Mouse (Mus musculus): ENCODE data around the gene Tas2r135. TPM values are rescaled to one million over a fixed set of nuclear protein-coding genes. Genes with fewer than 3 reads are reported as not detected.

The Tas2r135 gene
- polyA plus RNA-seq (2016; fragmentation: Nextera tagmentation; extraction: Ambion mirVana), result not detected in 2 replicates

DNA sequence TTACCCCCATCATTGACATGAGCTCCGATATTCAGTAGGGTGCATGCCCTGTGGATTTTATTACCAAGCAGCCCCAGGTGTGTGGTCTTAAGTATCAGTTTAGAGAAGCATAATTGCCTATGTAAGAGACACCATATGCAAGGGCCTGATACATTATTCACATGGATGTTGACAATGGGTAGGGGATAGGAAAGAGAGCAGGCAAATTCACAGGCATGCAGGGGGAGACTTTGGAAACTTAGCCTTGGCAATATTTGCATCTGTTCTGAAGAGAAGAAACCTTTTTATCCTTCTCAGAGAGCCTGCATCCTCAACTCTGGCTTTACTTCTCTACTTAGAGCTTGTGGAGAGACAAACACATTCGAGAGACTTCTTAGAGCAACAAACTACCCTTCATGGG, at the start of gene Tas2r135:
Tas2r135 (plus strand) TSS at position 301 of the 400 bp plus-strand sequence.
- WGBS, result 93% methylated on average over 2 of the region's 2 CpGs
- H3K9me3 ChIP-seq, result no peaks in the 10 kb centered on the region
- H3K4me1 ChIP-seq, result 0 out of 2 replicates have a peak, but pooled peaks cover 7% of the 10 kb centered on the region
- H3K27ac ChIP-seq (replicated peaks), result no peak within 1 kb of the TSS
- H3K36me3 ChIP-seq (replicated peaks), result no peaks in the 10 kb centered on the region
- no peak for DNase-seq (ENCODE audit: low spot score)
- H3K27me3 ChIP-seq (replicated peaks; ENCODE audit: low read depth, poor library complexity, severe bottlenecking), result no peaks in the 10 kb centered on the region
- H3K4me3 ChIP-seq, result no peak within 1 kb of the TSS

DNA sequence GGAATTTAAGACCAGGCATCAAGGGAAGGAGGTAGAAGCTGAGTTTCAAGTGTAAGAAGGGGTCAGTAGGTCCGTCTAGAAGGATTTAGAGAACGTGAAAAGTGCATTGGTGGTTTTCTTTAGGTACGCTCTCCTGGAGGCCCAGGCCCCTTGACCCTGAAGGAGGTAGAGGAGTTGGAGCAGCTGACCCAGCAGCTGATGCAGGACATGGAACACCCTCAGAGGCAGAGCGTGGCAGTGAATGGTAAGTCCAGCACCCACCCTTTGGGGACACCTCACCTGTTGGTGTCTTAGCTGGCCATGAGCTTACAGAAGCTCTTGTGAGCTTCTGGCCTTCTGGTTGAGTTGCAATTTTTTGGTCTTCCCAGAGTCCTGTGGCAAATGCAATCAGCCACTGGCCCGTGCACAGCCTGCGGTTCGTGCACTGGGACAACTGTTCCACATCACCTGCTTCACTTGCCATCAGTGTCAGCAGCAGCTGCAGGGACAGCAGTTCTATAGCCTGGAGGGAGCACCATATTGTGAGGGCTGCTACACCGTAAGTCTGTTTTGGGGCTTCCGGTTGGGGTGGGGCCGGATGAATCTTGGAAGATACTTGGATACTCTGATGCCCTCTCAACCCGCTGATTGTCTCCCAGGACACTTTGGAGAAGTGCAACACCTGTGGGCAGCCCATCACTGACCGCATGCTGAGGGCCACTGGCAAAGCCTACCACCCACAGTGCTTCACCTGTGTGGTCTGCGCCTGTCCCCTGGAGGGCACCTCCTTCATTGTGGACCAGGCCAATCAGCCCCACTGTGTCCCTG, 49.2 kb upstream of the Tas2r135 start:
- Histone ChIP-seq H3K4me1 (peaks cover 27% of the 10 kb centered on the region), H3K36me3 (replicated peaks) (peaks cover 100% of the 10 kb centered on the region)
- 94% methylated on average over 13 of the region's 13 CpGs for WGBS

DNA sequence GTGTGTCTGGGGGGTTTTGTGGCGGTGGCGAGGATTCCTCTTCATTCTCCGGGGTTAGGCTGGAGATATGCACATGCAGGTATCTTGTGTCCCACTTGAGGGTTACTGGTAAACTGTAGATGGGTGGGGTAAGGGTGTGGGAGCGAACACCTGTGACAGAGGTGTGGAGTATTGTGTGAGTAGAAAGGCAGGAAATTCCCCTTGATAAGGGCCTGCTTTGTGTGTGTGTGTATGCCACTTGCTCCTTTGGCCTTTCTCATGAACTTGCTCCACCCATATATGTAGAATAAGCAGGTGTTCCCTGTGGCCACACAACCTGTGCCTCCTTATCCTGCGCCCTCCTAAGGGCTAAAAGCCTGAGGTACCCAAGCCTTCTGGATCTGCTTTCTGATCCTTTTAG, 48.3 kb upstream of the Tas2r135 start:
- H3K36me3 ChIP-seq (replicated peaks), result peaks cover 98% of the 10 kb centered on the region

More for the DNA sequence above, 49.2 kb upstream of the Tas2r135 start:
- no peaks in the 10 kb centered on the region for H3K27me3 ChIP-seq (replicated peaks; ENCODE audit: low read depth, poor library complexity, severe bottlenecking)
- H3K4me3 ChIP-seq, result no peak overlapping the region
- no peak overlapping the region for H3K27ac ChIP-seq (replicated peaks)
- DNase-seq (ENCODE audit: low spot score), result no peak
- no peaks in the 10 kb centered on the region for H3K9me3 ChIP-seq

DNA sequence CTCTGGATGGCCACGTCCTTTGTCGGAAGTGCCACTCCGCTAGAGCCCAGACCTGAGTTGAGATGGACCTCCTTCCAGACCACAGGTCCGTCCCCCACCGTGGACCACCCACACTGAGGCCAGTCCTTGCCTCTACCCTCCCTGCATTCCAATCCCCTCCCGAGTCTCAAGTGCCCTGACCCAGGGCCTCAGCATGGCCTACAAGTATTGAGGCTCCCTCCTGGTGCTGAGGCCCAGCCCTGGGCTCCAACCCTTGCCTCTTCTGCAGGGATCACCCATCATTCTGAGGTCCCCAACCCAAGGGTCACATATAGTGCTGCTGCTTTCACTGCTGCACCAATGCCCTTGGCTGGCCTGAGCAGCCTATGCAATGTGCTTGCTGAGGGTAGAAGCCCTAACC, 47.3 kb upstream of the Tas2r135 start:
- H3K27ac ChIP-seq (replicated peaks), result no peak overlapping the region
- H3K4me1 ChIP-seq, result peaks cover 13% of the 10 kb centered on the region; the same call in 1 of the 2 replicates
- H3K36me3 ChIP-seq (replicated peaks), result peaks cover 88% of the 10 kb centered on the region
- H3K4me3 ChIP-seq, result no peak overlapping the region
- DNase-seq (ENCODE audit: low spot score), result no peak
- no peaks in the 10 kb centered on the region for H3K27me3 ChIP-seq (replicated peaks; ENCODE audit: low read depth, poor library complexity, severe bottlenecking)
- WGBS, result 69% methylated on average over 6 of the region's 6 CpGs
- no peaks in the 10 kb centered on the region for H3K9me3 ChIP-seq

More for the DNA sequence above, 48.3 kb upstream of the Tas2r135 start:
- 95% methylated on average over 5 of the region's 5 CpGs for WGBS
- no peaks in the 10 kb centered on the region for H3K27me3 ChIP-seq (replicated peaks; ENCODE audit: low read depth, poor library complexity, severe bottlenecking)
- H3K9me3 ChIP-seq, result no peaks in the 10 kb centered on the region
- no peak overlapping the region for H3K4me3 ChIP-seq
- no peak overlapping the region for H3K27ac ChIP-seq (replicated peaks)
- H3K4me1 ChIP-seq, result peaks cover 18% of the 10 kb centered on the region
- no peak for DNase-seq (ENCODE audit: low spot score)

DNA sequence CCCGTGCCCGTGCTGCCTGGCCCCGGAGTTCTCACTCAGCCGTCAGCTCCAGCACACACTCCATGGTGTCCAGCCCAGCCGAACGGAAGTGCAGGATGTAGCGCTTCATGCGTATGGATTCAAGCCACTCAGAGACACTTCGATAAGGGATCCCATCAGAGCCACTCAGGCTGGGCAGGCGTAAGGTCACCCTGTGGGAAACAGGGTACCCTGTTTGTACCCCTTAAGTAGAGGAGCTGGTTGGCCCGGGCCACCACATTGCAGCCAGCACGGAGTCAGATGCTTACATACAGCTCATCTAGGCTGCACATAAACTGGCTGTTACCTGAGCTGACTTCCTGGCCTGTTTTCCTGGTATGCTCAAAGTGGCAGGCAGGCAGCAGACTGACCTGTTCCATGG, 46.3 kb upstream of the Tas2r135 start:
- Histone ChIP-seq H3K36me3 (replicated peaks) (peaks cover 78% of the 10 kb centered on the region), H3K4me1 (peaks cover 5% of the 10 kb centered on the region; the same call in 1 of the 2 replicates), H3K27me3 (replicated peaks; ENCODE audit: low read depth, poor library complexity, severe bottlenecking) (no peaks in the 10 kb centered on the region), H3K27ac (replicated peaks) (no peak overlapping the region), H3K9me3 (no peaks in the 10 kb centered on the region), H3K4me3 (no peak overlapping the region)
- WGBS, result 92% methylated on average over 12 of the region's 12 CpGs
- DNase-seq (ENCODE audit: low spot score), result no peak

DNA sequence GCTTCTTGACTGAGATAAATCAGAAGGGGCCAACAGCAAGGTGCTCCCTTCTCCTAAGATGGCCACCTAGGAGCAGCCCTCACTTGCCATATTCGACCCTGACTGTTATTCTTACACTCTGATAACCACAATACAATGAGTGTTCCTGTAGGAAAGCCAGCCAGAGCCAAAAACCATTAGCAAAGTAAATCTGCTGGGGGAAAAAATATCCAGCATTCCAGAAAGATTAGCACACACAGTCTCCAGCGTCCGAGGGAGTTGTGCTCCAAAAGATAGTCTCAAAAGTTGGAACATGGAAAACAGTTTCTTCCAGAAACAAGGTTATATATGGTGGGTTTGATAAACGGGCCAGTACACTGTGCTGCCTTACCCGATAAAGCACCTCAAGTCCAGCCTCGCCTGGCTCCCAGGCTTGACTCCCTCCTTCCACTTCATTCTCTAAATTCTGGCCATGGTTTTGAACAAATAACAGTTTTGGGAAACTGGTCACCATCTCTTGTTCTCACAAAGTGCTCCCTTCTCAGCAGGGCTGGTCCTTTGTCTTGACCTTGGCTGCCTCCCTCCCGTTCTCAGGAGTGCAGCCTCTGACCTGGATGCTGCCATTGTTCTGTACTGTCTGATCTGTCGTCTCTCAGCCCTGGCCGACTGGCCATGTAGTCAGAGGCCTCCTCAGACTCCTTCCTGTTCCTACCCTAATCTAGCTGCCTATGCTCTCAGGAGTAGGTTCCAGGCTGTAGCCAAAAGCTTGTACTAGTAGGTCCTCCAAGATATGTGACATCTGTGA, 45.7 kb upstream of the Tas2r135 start:
- H3K27me3 ChIP-seq (replicated peaks; ENCODE audit: low read depth, poor library complexity, severe bottlenecking), result no peaks in the 10 kb centered on the region
- WGBS, result 76% methylated on average over 9 of the region's 9 CpGs
- DNase-seq (ENCODE audit: low spot score), result no peak
- no peaks in the 10 kb centered on the region for H3K9me3 ChIP-seq
- H3K4me1 ChIP-seq, result no peaks in the 10 kb centered on the region
- no peak overlapping the region for H3K4me3 ChIP-seq
- peaks cover 72% of the 10 kb centered on the region for H3K36me3 ChIP-seq (replicated peaks)
- no peak overlapping the region for H3K27ac ChIP-seq (replicated peaks)

DNA sequence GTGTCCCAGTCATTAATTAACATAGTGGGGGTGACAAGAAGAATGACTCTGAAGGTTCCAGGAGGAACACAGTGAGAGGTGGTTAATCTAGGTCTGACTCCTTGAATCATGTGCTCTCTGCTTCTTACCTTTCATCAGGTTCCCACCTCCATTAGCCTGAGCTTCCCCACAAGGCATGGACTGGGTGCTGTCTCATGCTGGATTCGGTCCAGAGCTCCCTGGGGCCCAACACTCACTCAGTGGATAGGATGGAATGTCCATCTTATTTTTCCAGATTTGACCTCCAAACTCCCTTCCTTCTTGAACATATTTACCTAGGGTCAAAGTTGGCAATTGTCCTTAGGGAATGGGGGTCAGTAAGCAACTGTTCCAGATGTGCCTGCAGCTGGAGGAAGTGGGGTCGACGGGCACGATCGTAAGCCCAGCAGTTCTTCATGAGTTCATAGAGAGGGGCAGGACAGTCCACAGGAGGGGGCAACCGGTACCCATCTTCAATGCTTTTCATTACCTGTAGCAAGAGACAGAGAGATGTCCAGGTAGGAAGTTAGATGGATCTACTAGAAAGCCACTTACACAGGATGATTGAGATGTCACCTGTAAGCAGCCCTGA, 44.9 kb upstream of the Tas2r135 start:
- no peak overlapping the region for H3K4me3 ChIP-seq
- 76% methylated on average over 6 of the region's 6 CpGs for WGBS

DNA sequence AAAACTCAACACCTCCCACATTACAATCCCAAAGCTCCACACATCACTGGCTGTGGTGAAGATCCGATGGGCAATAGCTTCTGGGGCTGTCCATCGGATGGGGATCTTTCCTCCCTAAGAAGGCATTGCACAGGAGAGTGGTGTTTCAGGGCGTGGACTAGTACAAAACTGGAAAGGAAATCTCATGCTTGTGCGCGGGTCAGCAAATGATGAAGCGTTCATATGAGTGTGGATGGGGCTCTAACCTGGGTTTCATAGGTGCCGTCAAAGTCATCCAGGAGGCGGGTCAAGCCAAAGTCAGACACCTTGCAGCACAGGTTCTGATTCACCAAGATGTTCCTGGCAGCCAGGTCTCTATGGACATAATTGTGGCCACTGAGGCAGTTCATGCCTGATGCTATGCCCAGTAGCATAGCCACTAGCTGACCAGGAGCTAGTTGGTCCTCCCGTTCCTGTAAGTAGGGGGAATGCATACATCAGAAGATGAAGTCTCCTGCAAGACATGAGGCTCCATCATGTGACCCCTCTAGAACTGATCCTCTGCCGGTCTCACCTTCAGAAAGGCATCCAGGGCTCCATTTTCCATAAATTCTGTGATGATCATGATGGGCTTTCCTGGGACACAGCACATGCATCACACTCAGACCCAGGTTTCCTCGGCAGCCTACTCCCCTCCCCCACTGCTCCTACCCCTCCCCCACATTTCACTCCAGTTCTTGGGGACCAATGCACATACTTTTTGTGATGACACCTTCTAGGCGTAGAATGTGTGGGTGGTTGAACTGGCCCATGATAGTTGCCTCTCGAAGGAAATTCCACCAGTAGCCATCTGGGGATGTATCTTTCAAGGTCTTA, 44.0 kb upstream of the Tas2r135 start:
- DNase-seq (ENCODE audit: low spot score), result no peak
- H3K9me3 ChIP-seq, result no peaks in the 10 kb centered on the region
- no peak overlapping the region for H3K4me3 ChIP-seq
- no peak overlapping the region for H3K27ac ChIP-seq (replicated peaks)
- H3K27me3 ChIP-seq (replicated peaks; ENCODE audit: low read depth, poor library complexity, severe bottlenecking), result no peaks in the 10 kb centered on the region
- H3K4me1 ChIP-seq, result no peaks in the 10 kb centered on the region
- WGBS, result 93% methylated on average over 13 of the region's 13 CpGs
- H3K36me3 ChIP-seq (replicated peaks), result peaks cover 57% of the 10 kb centered on the region

More for the DNA sequence above, 44.9 kb upstream of the Tas2r135 start:
- H3K27me3 ChIP-seq (replicated peaks; ENCODE audit: low read depth, poor library complexity, severe bottlenecking), result no peaks in the 10 kb centered on the region
- DNase-seq (ENCODE audit: low spot score), result no peak
- H3K27ac ChIP-seq (replicated peaks), result no peak overlapping the region
- no peaks in the 10 kb centered on the region for H3K4me1 ChIP-seq
- H3K36me3 ChIP-seq (replicated peaks), result peaks cover 64% of the 10 kb centered on the region
- no peaks in the 10 kb centered on the region for H3K9me3 ChIP-seq

DNA sequence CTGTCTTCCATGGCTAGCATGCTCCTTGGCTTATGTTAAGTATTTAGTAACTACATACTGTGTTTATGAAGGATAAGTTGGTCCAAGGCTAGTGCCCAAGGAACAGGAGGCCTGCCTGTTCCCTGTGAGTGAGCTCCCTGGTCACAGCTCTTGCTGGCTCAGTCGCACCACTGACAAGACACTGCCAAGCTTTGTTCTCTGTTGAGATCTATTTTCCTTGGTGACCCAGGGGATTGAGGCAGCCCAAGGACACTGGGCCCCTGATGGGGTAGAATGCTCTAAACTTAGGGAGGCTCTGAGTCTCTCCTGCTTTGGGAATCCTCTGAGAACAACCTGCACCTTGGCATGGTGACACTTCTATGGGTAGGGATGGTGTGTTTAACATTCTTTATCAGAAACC, 43.2 kb upstream of the Tas2r135 start:
- H3K36me3 ChIP-seq (replicated peaks), result peaks cover 48% of the 10 kb centered on the region
- 64% methylated on average over 1 of the region's 1 CpGs for WGBS
- H3K27ac ChIP-seq (replicated peaks), result no peak overlapping the region
- no peak overlapping the region for H3K4me3 ChIP-seq
- no peaks in the 10 kb centered on the region for H3K4me1 ChIP-seq
- no peaks in the 10 kb centered on the region for H3K27me3 ChIP-seq (replicated peaks; ENCODE audit: low read depth, poor library complexity, severe bottlenecking)
- H3K9me3 ChIP-seq, result no peaks in the 10 kb centered on the region
- no peak for DNase-seq (ENCODE audit: low spot score)

DNA sequence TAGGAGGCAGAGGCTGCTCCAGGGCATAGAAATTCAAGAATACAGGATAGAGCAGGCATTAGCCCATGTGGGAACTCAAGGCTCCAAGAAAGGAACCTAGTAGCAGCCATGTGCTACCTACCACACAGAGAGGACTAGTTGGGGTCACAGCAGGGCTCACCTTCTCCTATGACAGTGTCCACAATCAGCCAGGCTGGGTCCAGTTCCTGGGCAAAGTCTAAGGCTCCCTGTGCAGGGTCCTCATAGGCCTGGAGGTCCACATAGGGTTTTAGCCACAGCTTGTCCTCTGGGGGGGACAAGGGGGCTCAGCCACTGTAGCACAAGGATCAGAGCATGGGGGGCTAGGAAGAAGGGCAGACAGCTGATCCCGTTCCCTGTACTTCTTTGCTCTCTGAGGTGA, 42.7 kb upstream of the Tas2r135 start:
- Histone ChIP-seq H3K4me1 (no peaks in the 10 kb centered on the region), H3K4me3 (no peak overlapping the region), H3K9me3 (no peaks in the 10 kb centered on the region), H3K36me3 (replicated peaks) (peaks cover 44% of the 10 kb centered on the region), H3K27ac (replicated peaks) (no peak overlapping the region), H3K27me3 (replicated peaks; ENCODE audit: low read depth, poor library complexity, severe bottlenecking) (peaks cover 2% of the 10 kb centered on the region; the same call in 1 of the 2 replicates)
- WGBS, result 84% methylated on average over 1 of the region's 1 CpGs
- DNase-seq (ENCODE audit: low spot score), result no peak

DNA sequence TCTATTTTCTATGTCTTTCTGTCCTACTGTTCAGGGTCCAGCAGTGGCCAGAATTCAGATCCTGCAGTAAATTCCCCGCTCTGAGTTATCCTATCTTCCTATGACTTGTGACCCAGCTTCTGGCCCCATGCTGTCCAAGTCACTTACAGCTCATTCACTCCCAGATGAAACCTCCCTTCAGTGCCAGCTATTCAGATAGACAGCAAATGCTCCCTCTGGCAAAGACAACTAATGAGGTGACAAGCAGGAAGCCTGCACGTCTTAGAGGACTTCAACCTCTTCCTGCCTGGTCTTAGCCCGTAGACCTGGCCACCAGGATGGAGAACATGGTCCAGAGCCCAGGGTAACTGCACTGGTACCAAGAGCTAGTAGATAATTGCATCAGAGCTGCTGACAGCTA, 42.3 kb upstream of the Tas2r135 start:
- Histone ChIP-seq H3K27me3 (replicated peaks; ENCODE audit: low read depth, poor library complexity, severe bottlenecking) (peaks cover 5% of the 10 kb centered on the region; the same call in 1 of the 2 replicates), H3K4me1 (no peaks in the 10 kb centered on the region), H3K27ac (replicated peaks) (no peak overlapping the region), H3K9me3 (no peaks in the 10 kb centered on the region), H3K4me3 (no peak overlapping the region), H3K36me3 (replicated peaks) (peaks cover 40% of the 10 kb centered on the region)
- no peak for DNase-seq (ENCODE audit: low spot score)
- 57% methylated on average over 3 of the region's 3 CpGs for WGBS

DNA sequence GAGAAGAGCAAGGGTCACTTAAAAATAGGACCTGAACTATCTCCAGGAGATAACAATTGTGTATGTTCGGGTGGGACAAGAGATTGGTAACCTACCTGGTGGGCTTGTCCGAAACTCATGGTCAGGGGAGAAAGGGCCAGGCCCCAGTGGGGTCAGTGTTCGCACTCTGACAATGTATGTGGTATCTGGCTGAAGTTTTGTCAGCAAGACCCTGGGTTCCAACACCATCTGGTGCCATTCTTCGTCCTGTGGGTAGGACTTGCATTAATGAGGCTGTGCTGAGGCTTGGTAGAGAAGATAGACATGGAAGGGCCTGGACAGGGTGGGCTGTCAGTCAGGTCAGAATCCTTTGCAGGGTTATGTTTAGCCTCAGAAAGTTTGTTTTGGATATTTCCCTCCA, 41.2 kb upstream of the Tas2r135 start:
- DNase-seq (ENCODE audit: low spot score), result no peak
- 92% methylated on average over 4 of the region's 4 CpGs for WGBS
- Histone ChIP-seq H3K9me3 (no peaks in the 10 kb centered on the region), H3K4me1 (no peaks in the 10 kb centered on the region), H3K27ac (replicated peaks) (no peak overlapping the region), H3K4me3 (no peak overlapping the region), H3K36me3 (replicated peaks) (peaks cover 29% of the 10 kb centered on the region), H3K27me3 (replicated peaks; ENCODE audit: low read depth, poor library complexity, severe bottlenecking) (peaks cover 5% of the 10 kb centered on the region; the same call in 1 of the 2 replicates)

Measured in embryonic facial prominence, embryonic 10.5 days (tissue).